Mouse (Mus musculus) spleen, adult 2 months (tissue): ENCODE data around the gene Ccdc9.

Source experiments
- CTCF ChIP-seq: fragments of 200-500 bp; IDR thresholded peaks from 2 replicates; pipeline ENCODE4 v1.5.1; 2011; ENCODE audit warnings: mild to moderate bottlenecking, inconsistent platforms; ENCODE audit not compliant: insufficient read depth, insufficient read length, insufficient replicate concordance; ENCODE audit errors: extremely low read depth
- POLR2A ChIP-seq: fragments of 200-500 bp; IDR thresholded peaks from 2 replicates; pipeline ENCODE4 v1.6.1; 2011; ENCODE audit warnings: low read depth, low read length, inconsistent platforms

DNA sequence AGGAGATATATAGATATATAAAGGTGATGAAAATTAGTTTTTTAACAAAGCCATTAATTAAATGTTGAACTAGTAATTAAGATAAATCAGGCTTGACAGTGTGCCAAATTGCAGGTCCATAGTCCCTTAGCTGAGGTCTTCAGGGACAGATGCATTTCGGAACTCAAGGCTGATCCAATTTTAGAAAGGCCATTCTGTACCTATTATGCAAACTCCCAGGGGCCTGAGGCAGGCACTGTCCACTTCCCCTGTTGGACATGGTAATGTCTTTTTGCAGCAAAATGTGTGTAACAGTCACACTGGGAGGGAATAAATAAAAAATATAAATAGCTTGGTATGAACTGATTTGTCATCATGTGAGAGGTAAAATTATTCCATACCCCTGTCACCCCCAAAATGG lies 15.5 kb downstream of the Ccdc9 start:
- TF ChIP-seq CTCF: no peak
- TF ChIP-seq POLR2A: no peak
